Mouse (Mus musculus) bone marrow macrophage, adult 2 months (primary cell): Measurements from ENCODE around the gene Gp1bb.

Experiments
- CTCF ChIP-seq: IDR thresholded peaks from 2 replicates; pipeline ENCODE4 v1.5.1; 2012; ENCODE audit warnings: low read depth, mild to moderate bottlenecking, low read length, moderate library complexity
- POLR2A ChIP-seq: IDR thresholded peaks from 2 replicates; pipeline ENCODE4 v1.6.1; 2012; ENCODE audit warnings: mild to moderate bottlenecking, low read depth, low read length, borderline replicate concordance

DNA sequence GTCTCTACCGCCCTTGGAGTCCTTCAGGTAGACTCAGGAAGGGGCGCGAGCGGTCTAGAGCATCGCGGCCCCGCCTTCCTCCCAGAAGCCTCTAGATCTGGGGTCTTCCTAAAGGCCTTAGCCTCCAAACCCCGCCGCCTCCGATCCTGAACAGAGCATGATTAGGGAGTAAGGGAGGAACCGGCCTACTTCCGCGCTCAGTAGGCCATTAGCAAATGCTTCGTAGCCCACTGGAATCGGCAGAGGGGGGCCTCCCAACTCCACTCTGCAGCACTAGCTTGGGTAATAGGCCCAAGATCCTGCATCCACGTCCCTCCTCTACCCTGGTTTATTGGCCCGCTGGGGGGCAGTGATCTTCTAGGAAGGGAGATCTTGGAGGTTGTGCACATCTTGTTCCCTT lies at the start of gene Gp1bb:
- TF ChIP-seq CTCF (no peak), POLR2A (no peak)
